Mouse (Mus musculus): ENCODE measurements around the gene Fam151a. TPM values are rescaled to one million over a fixed set of nuclear protein-coding genes. Genes with fewer than 3 reads are reported as not detected.
"Not testable (repeated sequence)": the region's sequence is repeated elsewhere in the genome, so short reads cannot be mapped to it uniquely, and the experiment has no call there.

Gene Fam151a
- not detected for total RNA-seq (2021)

- no peak for DNase-seq
These were observed at the start of gene Fam151a for GRCm38 (mm10) chr4:106733636-106734035. TSS of gene Fam151a (plus strand) at chr4:106733889.

DNA sequence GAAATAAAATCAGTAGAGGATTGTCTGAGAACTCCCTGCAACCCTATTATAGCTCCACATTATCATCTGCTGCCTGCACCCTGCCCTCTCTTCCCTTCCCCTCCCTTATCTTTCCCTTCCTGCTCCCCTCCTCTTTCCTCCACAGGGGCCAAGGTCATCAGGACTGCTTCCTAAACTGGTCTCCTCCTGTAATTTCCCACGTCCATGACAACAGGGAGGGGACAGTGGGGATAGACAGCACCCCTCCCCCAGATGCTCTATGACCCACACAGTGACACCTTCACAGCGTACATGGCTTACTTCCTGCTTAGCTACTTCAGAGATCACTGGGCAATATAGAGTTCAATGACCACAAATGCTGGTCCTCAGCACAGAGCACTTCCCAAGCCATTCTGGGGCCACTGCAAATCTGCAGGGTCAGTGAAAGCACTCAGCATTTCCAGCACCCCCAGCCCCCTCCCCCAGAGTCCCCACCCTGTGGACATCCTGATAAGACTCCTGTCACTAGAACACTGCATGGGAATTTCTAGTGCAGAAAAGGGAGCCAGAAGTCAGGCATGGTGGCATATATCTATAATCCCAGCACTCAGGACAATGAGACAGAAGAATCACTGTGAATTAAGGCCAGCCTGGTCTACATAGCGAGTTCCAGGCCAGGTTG lies 44.9 kb upstream of the Fam151a start:
- DNase-seq, result no peak

DNA sequence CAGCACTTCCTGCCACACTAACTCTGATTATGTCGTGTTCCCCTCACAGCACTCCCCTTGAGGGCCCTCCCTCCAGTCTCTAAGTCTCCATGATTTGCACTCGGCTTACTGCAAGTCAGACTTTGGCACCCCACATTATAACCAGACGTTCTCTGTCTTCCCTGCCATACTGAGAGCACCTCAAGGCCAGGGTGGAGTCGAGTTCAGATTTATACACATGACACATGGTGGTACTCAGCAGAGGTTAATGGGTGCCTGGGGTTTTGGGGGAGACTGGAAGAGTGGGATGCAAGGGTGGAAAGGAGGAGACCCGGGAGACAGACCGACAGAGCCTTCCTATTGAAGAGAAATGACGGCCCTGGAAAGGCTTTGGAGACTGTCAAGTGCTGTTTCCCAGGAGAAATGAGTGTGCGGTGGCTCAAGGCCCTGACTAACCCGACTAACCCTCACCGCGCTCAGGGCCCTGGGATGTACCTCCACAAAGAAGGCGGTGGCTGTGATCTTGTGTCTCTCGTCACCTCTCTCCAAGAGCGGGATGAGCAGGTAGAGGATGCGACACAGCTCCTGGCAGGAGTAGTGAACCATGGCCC lies 39.8 kb upstream of the Fam151a start:
- DNase-seq, result no peak

GRCm38 (mm10) chr4:106699989-106700388 lies 33.7 kb upstream of the Fam151a start:
- DNase-seq, result peak; percentile 20 to 34

DNA sequence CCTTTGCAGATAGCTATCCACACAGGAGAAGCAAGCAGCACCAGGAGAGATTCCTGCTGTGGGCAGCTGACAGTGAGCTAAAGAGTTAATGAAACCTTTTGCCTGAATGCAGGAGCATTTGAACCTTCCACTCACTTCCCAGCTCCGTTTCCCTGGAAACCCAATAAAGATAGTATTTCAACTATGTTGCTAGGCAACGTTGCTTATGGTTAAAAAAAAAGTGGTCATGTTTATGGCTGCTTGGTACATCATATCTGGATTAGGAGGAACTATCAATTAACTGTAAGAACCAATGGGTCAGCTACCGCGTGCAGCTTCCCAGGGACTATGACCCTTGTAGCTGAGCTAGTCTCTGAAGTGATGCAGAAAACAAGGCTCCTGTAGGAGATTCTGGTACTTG lies 32.9 kb upstream of the Fam151a start:
- peak; percentile 21 to 29 for DNase-seq

DNA sequence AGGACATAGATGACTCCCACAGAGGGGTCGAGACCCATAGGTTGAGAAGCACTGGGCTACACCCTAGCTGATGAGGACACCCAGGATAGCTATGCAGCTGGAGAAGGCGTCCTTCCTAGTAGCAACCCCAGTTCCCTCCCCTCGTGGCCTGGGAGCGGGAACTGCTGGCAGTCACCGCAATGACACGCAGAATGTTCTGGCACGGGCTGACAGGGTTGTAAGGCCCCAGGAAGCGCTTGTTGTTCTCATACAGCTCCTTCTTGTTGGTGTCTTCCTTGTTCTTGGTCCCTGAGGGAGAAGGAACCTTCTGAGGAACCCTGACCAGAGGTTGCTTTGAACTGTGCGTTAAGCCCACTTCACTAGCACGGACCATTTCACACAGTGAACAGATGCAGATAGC lies 29.7 kb upstream of the Fam151a start:
- no peak for DNase-seq

DNA sequence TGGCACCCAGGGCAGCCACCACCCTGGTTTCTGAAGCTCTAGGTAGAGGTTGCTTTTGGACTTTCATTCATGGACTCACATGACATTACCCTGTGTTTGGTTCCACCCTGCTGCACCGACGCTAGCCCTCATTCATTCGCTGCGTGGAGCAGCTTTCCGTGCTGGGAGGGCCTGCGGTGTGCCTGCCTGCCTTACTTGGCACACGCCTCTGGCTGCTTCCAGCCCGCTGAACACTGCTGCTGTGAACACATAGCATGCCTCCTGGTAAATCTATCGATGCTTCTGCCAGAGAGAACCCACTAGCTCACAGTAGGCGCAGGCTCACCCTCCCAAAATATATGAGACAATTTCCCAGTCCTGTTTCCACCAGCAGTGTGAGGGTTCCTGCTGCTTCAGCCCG lies 29.3 kb upstream of the Fam151a start:
- peak; percentile 57 to 68 for DNase-seq

DNA sequence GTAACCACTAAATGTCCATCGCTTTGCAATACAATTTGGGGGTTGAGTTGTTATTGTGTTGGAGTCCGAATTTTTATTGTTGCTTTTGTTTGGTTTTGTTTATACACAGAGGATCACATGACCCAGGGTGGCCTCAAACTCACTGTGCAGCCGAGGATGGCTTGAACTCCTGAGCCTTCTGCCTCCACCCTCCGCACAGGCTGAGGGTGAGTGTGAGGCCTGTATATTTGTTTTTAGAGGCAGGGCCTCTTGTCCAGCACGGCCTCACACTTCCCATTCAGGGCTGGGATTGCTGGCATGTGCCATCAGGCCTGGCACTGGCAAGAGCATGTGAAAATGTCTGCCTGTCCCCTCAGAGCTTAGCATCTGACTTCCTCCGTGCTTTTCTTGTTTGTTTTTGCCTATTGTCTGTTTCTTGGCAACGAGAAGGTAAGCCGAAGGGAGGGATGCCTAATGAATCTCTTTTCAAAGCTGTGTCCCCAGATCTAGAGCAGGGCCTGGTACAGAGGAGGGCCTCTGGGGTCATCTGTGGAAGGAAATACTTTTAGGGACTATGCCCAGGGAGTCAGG lies 28.5 kb upstream of the Fam151a start:
- peak; percentile 20 to 26 for DNase-seq

DNA sequence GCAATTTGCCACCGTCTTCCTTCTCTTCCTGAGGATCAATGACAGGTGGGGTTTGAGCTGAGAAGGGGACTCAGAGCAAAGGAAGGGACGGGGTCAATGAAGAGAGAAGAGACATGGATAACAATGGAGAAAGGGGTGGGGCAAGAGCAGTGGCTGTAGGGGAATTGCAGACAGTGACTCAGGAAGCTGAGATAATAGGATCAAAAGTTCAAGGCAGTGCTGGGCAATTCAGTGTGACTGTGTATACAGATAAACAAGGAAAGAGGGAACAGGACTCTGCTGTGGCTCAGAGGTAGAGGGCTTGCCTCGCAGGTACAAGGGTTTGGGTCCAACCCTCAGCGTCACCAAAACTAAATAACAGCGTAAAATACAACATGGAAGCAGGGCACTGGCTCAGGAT lies 25.7 kb upstream of the Fam151a start:
- no peak for DNase-seq

- DNase-seq, result peak; percentile 80 to 83
These were observed 25.3 kb upstream of the Fam151a start for GRCm38 (mm10) chr4:106708408-106708807.

DNA sequence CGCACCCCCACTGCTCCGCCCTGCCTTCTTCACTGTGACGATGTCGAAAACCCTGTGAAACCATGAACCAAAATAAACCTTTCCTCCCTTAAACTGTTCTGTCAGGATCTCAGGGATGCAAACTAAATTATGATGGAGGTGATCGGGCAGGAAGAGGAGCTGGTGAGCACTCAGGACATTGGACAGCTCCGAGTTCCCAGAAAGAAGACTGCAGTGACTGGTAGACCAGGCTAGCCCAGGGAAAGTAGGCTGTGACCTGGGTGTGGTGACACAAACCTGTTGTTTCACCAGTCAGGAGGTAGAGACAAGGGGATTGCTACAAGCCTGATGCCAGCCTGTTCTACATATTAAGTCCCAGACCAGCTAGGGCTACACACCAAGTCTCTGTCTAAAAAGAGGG lies 20.1 kb upstream of the Fam151a start:
- DNase-seq, result no peak

DNA sequence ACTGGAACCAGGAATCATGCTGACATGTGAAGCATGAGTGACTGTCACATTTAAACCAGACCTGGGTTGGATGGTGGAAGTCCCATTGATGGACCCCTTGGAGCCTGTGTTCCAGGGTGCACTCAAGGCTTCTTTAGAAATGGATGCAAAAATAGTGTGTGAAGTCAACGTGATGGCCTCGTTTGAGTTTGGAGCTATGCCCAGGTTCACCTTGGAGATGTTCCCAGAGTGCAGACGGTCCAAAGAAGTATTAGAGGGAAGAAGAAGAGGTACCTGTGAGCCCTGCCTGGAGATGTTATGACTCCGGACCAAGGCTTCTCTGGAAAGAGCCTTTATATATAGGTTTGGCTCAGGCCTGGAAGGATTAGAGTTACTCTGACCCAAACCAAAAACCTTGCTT lies 13.1 kb upstream of the Fam151a start:
- no peak for DNase-seq

GRCm38 (mm10) chr4:106730814-106731213 lies 2.9 kb upstream of the Fam151a start, which contains the start of gene Mroh7:
TSS of gene Mroh7 (minus strand) at chr4:106730925.
- DNase-seq, result no peak

DNA sequence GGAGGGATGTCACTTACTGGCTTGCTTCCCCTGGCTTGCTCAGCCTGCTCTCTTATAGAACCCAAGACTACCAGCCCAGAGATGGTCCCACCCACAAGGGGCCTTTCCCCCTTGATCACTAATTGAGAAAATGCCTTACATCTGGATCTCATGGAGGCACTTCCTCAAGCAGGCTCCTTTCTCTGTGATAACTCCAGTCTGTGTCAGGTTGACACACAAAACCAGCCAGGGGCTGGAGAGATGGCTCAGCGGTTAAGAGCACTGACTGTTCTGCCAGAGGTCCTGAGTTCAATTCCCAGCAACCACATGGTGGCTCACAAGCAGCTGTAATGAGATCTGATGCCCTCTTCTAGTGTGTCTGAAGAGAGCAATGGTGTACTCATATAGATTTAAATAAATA lies 3.2 kb downstream of the Fam151a start:
- DNase-seq, result not testable (repeated sequence)

GRCm38 (mm10) chr4:106737904-106738303 lies 4.2 kb downstream of the Fam151a start:
- no peak for DNase-seq

DNA sequence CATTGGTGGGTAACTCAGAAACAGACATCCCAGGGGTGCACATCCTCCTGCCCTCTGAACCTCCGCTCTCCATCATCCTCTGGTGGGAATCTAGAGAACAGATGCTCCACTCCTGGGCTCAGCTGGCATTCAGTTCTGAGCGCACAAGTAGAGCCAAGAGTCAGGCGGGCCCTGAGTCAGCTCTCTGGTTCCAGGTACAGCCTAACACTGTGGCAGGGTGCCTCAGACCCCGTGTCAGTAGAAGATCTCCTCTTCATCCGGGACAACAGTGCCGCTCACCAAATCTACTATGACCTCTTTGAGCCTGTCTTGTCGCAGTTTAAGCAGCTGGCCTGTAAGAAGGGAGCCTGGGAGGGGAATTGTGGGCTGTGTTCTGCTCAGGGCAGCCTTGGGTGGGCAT lies 12.2 kb downstream of the Fam151a start:
- DNase-seq, result no peak

GRCm38 (mm10) chr4:106747001-106747580 lies 13.4 kb downstream of the Fam151a start:
- DNase-seq, result no peak

- peak; percentile 76 for DNase-seq
These were observed 16.0 kb downstream of the Fam151a start for GRCm38 (mm10) chr4:106749699-106750098.

- no peak for DNase-seq
These were observed 18.0 kb downstream of the Fam151a start for GRCm38 (mm10) chr4:106751726-106752125.

GRCm38 (mm10) chr4:106764166-106764565 lies 30.5 kb downstream of the Fam151a start:
- no peak for DNase-seq

- DNase-seq, result no peak
These were observed 35.6 kb downstream of the Fam151a start for GRCm38 (mm10) chr4:106769306-106769705.

GRCm38 (mm10) chr4:106772558-106772957 lies 38.9 kb downstream of the Fam151a start:
- DNase-seq, result no peak

GRCm38 (mm10) chr4:106775767-106776166 lies 42.1 kb downstream of the Fam151a start:
- DNase-seq, result not testable (repeated sequence)

GRCm38 (mm10) chr4:106776998-106777397 lies 43.3 kb downstream of the Fam151a start:
- peak; percentile 52 to 53 for DNase-seq

Measured in layer of hippocampus, postnatal 36 days (tissue).